Mouse (Mus musculus) heart, embryonic 11.5 days (tissue): ENCODE data around the gene Cemip2. TPM values are rescaled to one million over a fixed set of nuclear protein-coding genes. Genes with fewer than 3 reads are reported as not detected.

Source experiments
- ATAC-seq: fragments of 200-750 bp; cut with Nextera tagmentation; replicated peaks from 2 replicates; pipeline ENCODE4 v1.8.0; 2017; ENCODE audit warnings: moderate library complexity; ENCODE audit not compliant: insufficient number of reproducible peaks, low FRiP score, low TSS enrichment
- H3K27ac ChIP-seq: fragments of 300-500 bp; sonication (generic); 2 replicates; pipeline ENCODE4 v1.5.1; 2014; ENCODE audit warnings: mild to moderate bottlenecking, low read depth, low read length
- H3K27me3 ChIP-seq: fragments of 300-500 bp; sonication (generic); 2 replicates; pipeline ENCODE4 v1.6.1; 2014; ENCODE audit warnings: mild to moderate bottlenecking, low read length, mixed read lengths; ENCODE audit not compliant: control insufficient read depth, insufficient read depth
- H3K36me3 ChIP-seq: fragments of 300-500 bp; sonication (generic); 2 replicates; pipeline ENCODE4 v1.6.1; 2014; ENCODE audit warnings: mild to moderate bottlenecking, low read length, moderate library complexity, mixed read lengths; ENCODE audit not compliant: control insufficient read depth, insufficient read depth
- H3K4me1 ChIP-seq: fragments of 300-500 bp; sonication (generic); 2 replicates; pipeline ENCODE4 v1.6.1; 2014; ENCODE audit warnings: low read length; ENCODE audit not compliant: control insufficient read depth, insufficient read depth
- H3K4me2 ChIP-seq: fragments of 300-500 bp; sonication (generic); 2 replicates; pipeline ENCODE4 v1.6.1; 2014; ENCODE audit warnings: mild to moderate bottlenecking, moderate library complexity
- H3K4me3 ChIP-seq: fragments of 300-500 bp; sonication (generic); 2 replicates; pipeline ENCODE4 v1.5.1; 2014; ENCODE audit warnings: low read depth, low read length
- H3K9ac ChIP-seq: fragments of 300-500 bp; sonication (generic); 2 replicates; pipeline ENCODE4 v1.6.1; 2014; ENCODE audit warnings: mild to moderate bottlenecking, low read depth, low read length, moderate library complexity
- H3K9me3 ChIP-seq: fragments of 300-500 bp; sonication (generic); replicated peaks from 2 replicates; pipeline ENCODE4 v1.6.1; 2016; ENCODE audit warnings: low read length; ENCODE audit not compliant: control insufficient read depth
- WGBS: fragments of 180-500 bp; shearing (Covaris S2); extraction: QIAGEN DNeasy Blood & Tissue Kit; methylation state at CpG from one replicate; pipeline ENCODE4 v1.1.7; 2014; ENCODE audit not compliant: insufficient replicate concordance; 5-methylcytosine and 5-hydroxymethylcytosine counted together
- polyA plus RNA-seq: library from polyadenylated mRNA; unstranded; fragments of >200 nt; fragmentation: Nextera tagmentation; extraction: Ambion mirVana; gene quantifications from 2 replicates; pipeline ENCODE4 v1.2.1, GENCODE M21; 2014

The Cemip2 gene
- polyA plus RNA-seq, 1 experiment from 2014 or later = 77.0 TPM

- no peak overlapping the region for H3K4me3 ChIP-seq
- H3K36me3 ChIP-seq = peaks cover 38% of the 10 kb centered on the region
- no peaks in the 10 kb centered on the region for H3K27me3 ChIP-seq
- no peak overlapping the region for H3K4me2 ChIP-seq
- no peak overlapping the region for H3K27ac ChIP-seq
- 91% methylated on average over 5 of the region's 5 CpGs for WGBS
- H3K4me1 ChIP-seq = no peaks in the 10 kb centered on the region
- no peak for ATAC-seq
- H3K9me3 ChIP-seq = no peaks in the 10 kb centered on the region
- H3K9ac ChIP-seq = no peak overlapping the region
Observed at GRCm38 (mm10) chr19:21810135-21810534, 32.0 kb downstream of the Cemip2 start.

GRCm38 (mm10) chr19:21813560-21813959 lies 35.4 kb downstream of the Cemip2 start:
- no peak overlapping the region for H3K9ac ChIP-seq
- no peaks in the 10 kb centered on the region for H3K9me3 ChIP-seq
- H3K4me3 ChIP-seq = no peak overlapping the region
- H3K27ac ChIP-seq = no peak overlapping the region
- WGBS = 83% methylated on average over 13 of the region's 13 CpGs
- H3K27me3 ChIP-seq = no peaks in the 10 kb centered on the region
- H3K4me2 ChIP-seq = no peak overlapping the region
- no peaks in the 10 kb centered on the region for H3K4me1 ChIP-seq
- H3K36me3 ChIP-seq = peaks cover 56% of the 10 kb centered on the region
- no peak for ATAC-seq

GRCm38 (mm10) chr19:21814433-21815020 lies 36.4 kb downstream of the Cemip2 start:
- WGBS = 83% methylated on average over 8 of the region's 8 CpGs
- H3K27me3 ChIP-seq = no peaks in the 10 kb centered on the region
- no peaks in the 10 kb centered on the region for H3K9me3 ChIP-seq
- H3K36me3 ChIP-seq = peaks cover 49% of the 10 kb centered on the region
- no peak overlapping the region for H3K27ac ChIP-seq
- H3K4me2 ChIP-seq = no peak overlapping the region
- no peak for ATAC-seq
- H3K4me3 ChIP-seq = no peak overlapping the region
- no peak overlapping the region for H3K9ac ChIP-seq
- 0 out of 2 replicates have a peak, but pooled peaks cover under 1% of the 10 kb centered on the region for H3K4me1 ChIP-seq

- Histone ChIP-seq H3K27ac (no peak overlapping the region), H3K4me3 (no peak overlapping the region), H3K4me1 (peaks cover 11% of the 10 kb centered on the region; the same call in 1 of the 2 replicates), H3K9ac (no peak overlapping the region), H3K27me3 (no peaks in the 10 kb centered on the region), H3K9me3 (no peaks in the 10 kb centered on the region), H3K36me3 (peaks cover 45% of the 10 kb centered on the region), H3K4me2 (no peak overlapping the region)
- ATAC-seq = no peak
- 92% methylated on average over 4 of the region's 4 CpGs for WGBS
Observed at GRCm38 (mm10) chr19:21816260-21816659, 38.1 kb downstream of the Cemip2 start.

- Histone ChIP-seq H3K4me2 (no peak overlapping the region), H3K36me3 (peaks cover 33% of the 10 kb centered on the region), H3K9me3 (no peaks in the 10 kb centered on the region), H3K27me3 (no peaks in the 10 kb centered on the region), H3K4me1 (peaks cover 19% of the 10 kb centered on the region; the same call in 1 of the 2 replicates), H3K27ac (no peak overlapping the region), H3K9ac (no peak overlapping the region), H3K4me3 (no peak overlapping the region)
- ATAC-seq = no peak
- 87% methylated on average over 14 of the region's 14 CpGs for WGBS
Observed at GRCm38 (mm10) chr19:21818021-21818725, 40.0 kb downstream of the Cemip2 start.

GRCm38 (mm10) chr19:21819585-21819984 lies 41.4 kb downstream of the Cemip2 start:
- peaks cover 19% of the 10 kb centered on the region; the same call in 1 of the 2 replicates for H3K4me1 ChIP-seq
- peaks cover 31% of the 10 kb centered on the region for H3K36me3 ChIP-seq
- H3K27ac ChIP-seq = peak overlapping the region; percentile 0; the same call in 1 of the 2 replicates
- H3K4me3 ChIP-seq = no peak overlapping the region
- 39% methylated on average over 5 of the region's 5 CpGs for WGBS
- H3K9me3 ChIP-seq = no peaks in the 10 kb centered on the region
- ATAC-seq = 0 out of 2 replicates have a peak, but pooled peaks have one; percentile 46
- H3K9ac ChIP-seq = no peak overlapping the region
- no peak overlapping the region for H3K4me2 ChIP-seq
- no peaks in the 10 kb centered on the region for H3K27me3 ChIP-seq

- WGBS = 54% methylated on average over 4 of the region's 4 CpGs
- Histone ChIP-seq H3K36me3 (peaks cover 31% of the 10 kb centered on the region), H3K9me3 (no peaks in the 10 kb centered on the region), H3K4me2 (no peak overlapping the region), H3K4me3 (no peak overlapping the region), H3K27ac (peak overlapping the region; percentile 0; the same call in 1 of the 2 replicates), H3K27me3 (no peaks in the 10 kb centered on the region), H3K9ac (no peak overlapping the region), H3K4me1 (peaks cover 19% of the 10 kb centered on the region; the same call in 1 of the 2 replicates)
- ATAC-seq = no peak
Observed at GRCm38 (mm10) chr19:21820126-21820525, 42.0 kb downstream of the Cemip2 start.

GRCm38 (mm10) chr19:21821877-21822276 lies 43.7 kb downstream of the Cemip2 start:
- Histone ChIP-seq H3K4me2 (no peak overlapping the region), H3K36me3 (peaks cover 19% of the 10 kb centered on the region), H3K4me3 (no peak overlapping the region), H3K27me3 (no peaks in the 10 kb centered on the region), H3K9me3 (no peaks in the 10 kb centered on the region), H3K9ac (no peak overlapping the region), H3K27ac (no peak overlapping the region), H3K4me1 (peaks cover 19% of the 10 kb centered on the region; the same call in 1 of the 2 replicates)
- 66% methylated on average over 6 of the region's 6 CpGs for WGBS
- ATAC-seq = 0 out of 2 replicates have a peak, but pooled peaks have one; percentile 20
